Mouse (Mus musculus): Measurements from ENCODE around the gene Hist1h1c.
"Not testable (repeated sequence)": the region's sequence is repeated elsewhere in the genome, so short reads cannot be mapped to it uniquely, and the experiment has no call there.

Hist1h1c gene

GRCm38 (mm10) chr13:23744421-23745380 lies 6.1 kb downstream of the Hist1h1c start:
- no peak for DNase-seq (ENCODE audit: low read depth in 2 of 2, low spot score in 2 of 2)

- DNase-seq (ENCODE audit: low read depth in 2 of 2, low spot score in 2 of 2) = peak; percentile 52 to 80
Measured at GRCm38 (mm10) chr13:23745381-23746161, 7.0 kb downstream of the Hist1h1c start, which contains the start of gene Hist1h3c. Gene Hist1h3c, minus strand, starts transcription at chr13:23745602.

GRCm38 (mm10) chr13:23746201-23747080 lies 7.8 kb downstream of the Hist1h1c start, which contains the start of gene Hist1h2bb:
Gene Hist1h2bb, plus strand, starts transcription at chr13:23746734.
- DNase-seq (ENCODE audit: low read depth in 2 of 2, low spot score in 2 of 2) = peak; percentile 41 to 58

- no peak for DNase-seq (ENCODE audit: low read depth in 2 of 2, low spot score in 2 of 2)
Measured at GRCm38 (mm10) chr13:23747081-23747891, 8.7 kb downstream of the Hist1h1c start.

- no peak for DNase-seq (ENCODE audit: low read depth in 2 of 2, low spot score in 2 of 2)
Measured at GRCm38 (mm10) chr13:23747892-23748288, 9.3 kb downstream of the Hist1h1c start.

- no peak for DNase-seq (ENCODE audit: low read depth in 2 of 2, low spot score in 2 of 2)
Measured at GRCm38 (mm10) chr13:23749563-23750121, 11.0 kb downstream of the Hist1h1c start.

GRCm38 (mm10) chr13:23750839-23751477 lies 12.3 kb downstream of the Hist1h1c start, which contains the start of gene Hist1h2ab:
Gene Hist1h2ab, plus strand, starts transcription at chr13:23751126.
- not testable (repeated sequence) for DNase-seq (ENCODE audit: low read depth in 2 of 2, low spot score in 2 of 2)

GRCm38 (mm10) chr13:23751478-23751956 lies 12.9 kb downstream of the Hist1h1c start:
- DNase-seq (ENCODE audit: low read depth in 2 of 2, low spot score in 2 of 2) = no peak

GRCm38 (mm10) chr13:23752067-23752741 lies 13.6 kb downstream of the Hist1h1c start, which contains the start of gene Hist1h3b:
Gene Hist1h3b, plus strand, starts transcription at chr13:23752267.
- peak in 1 of 2 experiments; percentile 38 for DNase-seq (ENCODE audit: low read depth in 2 of 2, low spot score in 2 of 2)

GRCm38 (mm10) chr13:23752742-23753172 lies 14.1 kb downstream of the Hist1h1c start:
- DNase-seq (ENCODE audit: low read depth in 2 of 2, low spot score in 2 of 2) = no peak

GRCm38 (mm10) chr13:23753314-23754078 lies 14.9 kb downstream of the Hist1h1c start:
- DNase-seq (ENCODE audit: low read depth in 2 of 2, low spot score in 2 of 2) = no peak

GRCm38 (mm10) chr13:23755000-23755399 lies 16.4 kb downstream of the Hist1h1c start:
- no peak for DNase-seq (ENCODE audit: low read depth in 2 of 2, low spot score in 2 of 2)

GRCm38 (mm10) chr13:23756790-23757189 lies 18.2 kb downstream of the Hist1h1c start, which contains the start of gene Hist1h4b:
Gene Hist1h4b, plus strand, starts transcription at chr13:23757013.
- DNase-seq (ENCODE audit: low read depth in 2 of 2, low spot score in 2 of 2) = peak; percentile 62 to 73

- DNase-seq (ENCODE audit: low read depth in 2 of 2, low spot score in 2 of 2) = no peak
Measured at GRCm38 (mm10) chr13:23757211-23757773, 18.7 kb downstream of the Hist1h1c start.

GRCm38 (mm10) chr13:23757921-23758320 lies 19.3 kb downstream of the Hist1h1c start:
- DNase-seq (ENCODE audit: low read depth in 2 of 2, low spot score in 2 of 2) = no peak

- no peak for DNase-seq (ENCODE audit: low read depth in 2 of 2, low spot score in 2 of 2)
Measured at GRCm38 (mm10) chr13:23759251-23759771, 20.7 kb downstream of the Hist1h1c start.

- DNase-seq (ENCODE audit: low read depth in 2 of 2, low spot score in 2 of 2) = no peak
Measured at GRCm38 (mm10) chr13:23759916-23760239, 21.3 kb downstream of the Hist1h1c start.

Data from CD8-positive naive resting alpha-beta T cell, adult 2 months (primary cell).